Mouse (Mus musculus): ENCODE measurements around the gene Selenom. TPM values are rescaled to one million over a fixed set of nuclear protein-coding genes. Genes with fewer than 3 reads are reported as not detected.

Selenom gene
- polyA plus RNA-seq (2017; shearing (Covaris generic)) = not detected

GRCm38 (mm10) chr11:3514529-3515054 lies at the start of gene Selenom:
Gene Selenom (plus strand): TSS chr11:3514684.

GRCm38 (mm10) chr11:3487952-3488570 lies 26.4 kb upstream of the Selenom start, which contains the start of gene Pla2g3:
Gene Pla2g3 (plus strand): TSS chr11:3488284.

GRCm38 (mm10) chr11:3540451-3541085 lies 26.1 kb downstream of the Selenom start, which contains the start of gene Smtn:
Gene Smtn (minus strand): TSS chr11:3540612.

Other genes starting within 250 kb of the Selenom start
- gene Drg1, start 248.3 kb upstream of the Selenom start, polyA plus RNA-seq (2017; shearing (Covaris generic)) = 115 TPM
- gene Patz1, start 225.8 kb upstream of the Selenom start, polyA plus RNA-seq (2017; shearing (Covaris generic)) = 66.5 TPM
- 438 TPM for gene Pik3ip1, start 184.3 kb upstream of the Selenom start, polyA plus RNA-seq (2017; shearing (Covaris generic))
- 73.9 TPM for gene Limk2, start 105.5 kb upstream of the Selenom start, polyA plus RNA-seq (2017; shearing (Covaris generic))
- gene Rnf185, start 62.3 kb upstream of the Selenom start, polyA plus RNA-seq (2017; shearing (Covaris generic)) = 33.7 TPM
- not detected for gene Pla2g3, start 26.4 kb upstream of the Selenom start, polyA plus RNA-seq (2017; shearing (Covaris generic))
- not detected for gene Inpp5j, start 9.9 kb upstream of the Selenom start, polyA plus RNA-seq (2017; shearing (Covaris generic))
- gene Smtn, start 25.9 kb downstream of the Selenom start, polyA plus RNA-seq (2017; shearing (Covaris generic)) = 0.17 TPM
- 34.4 TPM for gene Morc2a, start 134.5 kb downstream of the Selenom start, polyA plus RNA-seq (2017; shearing (Covaris generic))